Mouse (Mus musculus) cerebellum, postnatal 36 days (tissue): ENCODE measurements around the gene Plvap.

Source experiments
- DNase-seq, 2 experiments: peaks; one replicate each; pipeline ENCODE4 v3.0.0; 2021 to 2022; ENCODE audit warnings: mixed read lengths in 2 of 2

Plvap gene

DNA sequence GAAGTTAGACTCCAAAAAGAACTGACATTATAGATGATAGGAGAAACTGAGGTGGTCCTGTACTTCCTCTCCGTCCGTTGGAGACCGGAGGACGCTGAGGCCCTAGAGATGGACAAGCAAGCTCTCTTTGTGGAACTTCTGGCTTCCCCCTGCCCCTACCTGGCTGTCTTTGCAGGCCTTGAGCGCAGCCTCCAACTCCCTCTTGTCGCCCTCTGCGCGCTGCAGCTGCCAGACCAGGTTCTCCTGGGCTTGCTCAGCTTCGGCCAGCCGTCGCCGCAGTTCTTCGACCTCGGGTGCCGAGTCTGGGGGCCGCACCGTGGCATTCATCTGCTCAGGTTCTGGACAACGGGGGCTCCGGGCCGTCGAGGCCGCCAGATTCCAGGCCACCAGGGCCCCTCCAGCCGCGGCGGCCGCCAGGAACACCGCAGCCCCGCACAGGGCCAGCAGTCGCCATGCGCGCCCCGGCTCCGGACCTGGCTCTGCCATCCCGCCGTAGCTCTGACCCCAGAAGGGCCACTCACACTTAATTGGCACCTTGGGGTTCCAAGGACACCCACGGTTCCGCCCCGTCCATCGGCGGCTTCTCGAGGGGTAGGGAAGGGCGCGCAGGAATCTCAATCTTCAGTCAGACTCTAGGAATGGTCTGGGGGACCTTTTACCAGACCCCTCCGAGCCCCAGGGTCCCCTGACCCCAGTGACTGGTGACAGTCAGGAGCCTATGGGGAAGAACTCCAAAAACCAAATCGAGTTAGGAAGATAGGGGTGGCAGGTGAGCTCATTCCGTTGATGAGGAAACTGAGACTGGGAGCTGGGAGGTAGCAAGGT is 13.9 kb upstream of the Plvap start, which contains the start of gene Ccdc194:
Ccdc194 (minus strand) TSS at position 486 of the 825 bp plus-strand sequence.
- no peak for DNase-seq

DNA sequence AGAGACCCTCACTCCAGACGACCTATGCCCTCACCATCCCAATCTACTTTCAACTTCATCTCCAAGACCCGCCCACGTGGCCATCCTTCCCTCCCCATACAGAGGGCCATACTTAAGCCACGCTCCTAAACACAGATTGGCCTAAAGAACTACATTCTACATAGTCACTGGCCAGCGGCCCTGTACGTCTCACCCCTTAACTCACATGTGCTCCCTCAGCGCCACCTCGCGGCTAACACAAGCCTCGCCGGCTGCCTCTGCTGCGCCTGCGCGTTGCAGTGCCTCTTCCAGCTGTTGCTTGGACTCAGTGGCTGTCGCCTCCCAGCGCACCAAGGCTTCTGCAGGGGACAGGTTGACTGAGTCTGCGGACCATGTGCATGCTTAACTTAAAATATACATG is 10.1 kb upstream of the Plvap start:
- peak; percentile 92 to 93 for DNase-seq

DNA sequence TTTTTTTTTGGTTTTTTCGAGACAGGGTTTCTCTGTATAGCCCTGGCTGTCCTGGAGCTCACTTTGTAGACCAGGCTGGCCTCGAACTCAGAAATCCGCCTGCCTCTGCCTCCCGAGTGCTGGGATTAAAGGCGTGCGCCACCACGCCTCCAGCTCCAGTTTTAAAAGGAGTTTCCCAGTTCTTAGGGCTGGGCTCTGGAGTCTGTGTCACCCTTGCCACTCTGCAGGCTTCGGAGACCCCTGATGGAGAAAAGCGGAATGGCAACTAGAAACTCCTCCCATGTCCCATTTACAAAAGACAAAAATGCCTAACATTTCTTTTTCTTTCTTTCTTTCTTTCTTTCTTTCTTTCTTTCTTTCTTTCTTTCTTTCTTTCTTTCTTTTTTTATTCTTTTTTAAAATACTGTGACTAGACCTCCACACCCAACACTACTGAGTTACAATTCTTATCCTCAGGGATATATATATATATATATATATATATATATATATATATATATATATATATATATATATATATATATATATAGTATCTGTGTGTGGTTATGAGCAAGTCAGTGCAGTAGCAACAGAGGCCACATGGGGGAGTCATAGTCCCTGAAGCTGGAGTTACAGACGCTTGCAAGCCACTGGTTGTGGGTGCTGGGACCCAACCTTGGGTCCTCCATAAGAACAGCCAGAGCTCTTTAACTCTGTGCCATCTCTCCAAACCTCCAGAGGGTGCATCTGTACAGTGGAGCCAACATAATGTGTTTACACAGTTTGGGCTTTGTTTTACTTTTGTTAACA is 7.7 kb upstream of the Plvap start:
- peak; percentile 52 to 55 for DNase-seq

DNA sequence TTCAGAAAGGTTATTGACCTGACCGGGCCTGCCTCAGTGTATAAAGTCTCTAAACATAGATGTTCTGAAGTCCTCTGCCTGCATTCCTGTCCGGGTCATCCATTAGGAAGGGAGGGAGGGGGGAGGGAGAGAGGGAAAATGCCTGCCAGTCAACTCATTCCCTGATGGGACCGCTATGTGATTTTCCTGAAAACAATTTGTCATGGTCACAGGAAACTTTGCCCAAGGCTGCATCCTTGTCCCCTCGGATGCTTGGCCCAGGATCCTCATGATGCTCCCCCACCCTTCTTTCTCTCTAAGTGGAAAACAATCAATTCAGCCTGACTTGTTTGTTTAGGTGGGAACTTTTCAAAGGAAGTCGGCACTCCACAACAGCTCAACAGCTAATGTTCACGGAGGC is 5.2 kb upstream of the Plvap start:
- DNase-seq: no peak

DNA sequence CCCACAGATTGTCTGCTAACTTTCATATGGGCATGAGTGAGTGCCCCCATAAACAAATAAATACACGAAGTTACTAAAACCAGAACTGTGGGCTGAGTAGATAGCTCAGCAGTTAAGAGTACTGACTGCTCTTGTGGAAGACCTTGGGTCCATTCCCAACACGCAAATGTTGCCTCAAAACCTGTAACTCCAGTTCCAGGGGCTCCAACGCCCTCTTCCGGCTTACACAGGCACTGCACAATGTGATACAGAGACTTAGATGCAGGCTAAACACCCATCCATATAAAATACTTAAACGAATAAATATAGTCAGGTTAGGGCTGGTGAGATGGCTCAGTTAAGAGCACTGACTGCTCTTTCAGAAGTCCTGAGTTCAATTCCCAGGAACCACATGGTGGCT is 3.5 kb upstream of the Plvap start:
- DNase-seq: no peak

DNA sequence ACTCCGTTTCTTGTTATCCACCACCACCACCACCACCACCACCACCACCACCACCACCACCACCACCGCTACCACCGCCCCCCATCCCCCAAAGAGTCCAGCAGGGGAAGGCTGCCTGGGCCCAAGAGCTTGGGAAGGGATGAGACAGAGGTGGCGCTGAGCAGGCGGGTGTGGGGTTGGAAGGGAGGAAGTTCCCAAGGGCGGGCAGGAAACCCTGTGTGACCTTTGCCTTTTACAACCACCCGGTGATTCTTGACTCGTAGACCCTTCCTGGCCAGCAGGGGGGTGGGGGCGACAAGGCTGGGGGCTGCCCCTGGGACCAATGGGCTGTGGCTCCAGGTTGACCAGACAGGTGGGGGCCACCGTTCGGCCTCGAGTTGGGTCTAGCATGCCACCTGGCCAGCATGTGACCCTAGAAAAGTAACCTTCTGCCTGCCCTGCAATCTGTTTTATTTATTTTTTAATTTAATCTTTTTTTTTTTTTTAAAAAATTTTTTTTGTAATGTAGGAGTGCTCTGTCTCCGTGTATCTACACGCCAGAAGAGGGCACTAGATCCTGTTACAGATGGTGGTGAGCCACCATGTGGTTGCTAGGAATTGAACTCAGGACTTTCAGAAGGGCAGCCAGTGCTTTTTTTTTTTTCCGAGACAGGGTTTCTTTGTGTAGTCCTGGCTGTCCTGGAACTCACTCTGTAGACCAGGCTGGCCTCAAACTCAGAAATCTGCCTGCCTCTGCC is 1.6 kb upstream of the Plvap start:
- no peak for DNase-seq

DNA sequence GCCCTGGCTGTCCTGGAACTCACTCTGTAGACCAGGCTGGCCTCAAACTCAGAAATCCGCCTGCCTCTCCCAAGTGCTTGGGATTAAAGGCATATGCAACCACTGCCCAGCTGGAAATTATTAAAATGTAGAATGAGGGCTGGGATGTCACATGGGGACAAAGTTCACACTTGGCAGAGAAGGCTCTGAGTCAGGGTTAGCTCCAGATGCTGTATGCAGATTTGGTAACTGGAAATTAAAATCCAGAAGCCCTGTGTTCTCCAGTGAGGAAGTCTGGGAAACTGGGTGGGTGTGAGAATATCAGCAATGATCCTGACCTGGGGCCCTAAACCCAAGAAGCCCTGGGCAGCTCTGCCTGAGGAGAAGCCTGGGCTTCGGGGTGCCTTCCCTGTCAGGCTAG is 2.2 kb downstream of the Plvap start:
- no peak for DNase-seq

DNA sequence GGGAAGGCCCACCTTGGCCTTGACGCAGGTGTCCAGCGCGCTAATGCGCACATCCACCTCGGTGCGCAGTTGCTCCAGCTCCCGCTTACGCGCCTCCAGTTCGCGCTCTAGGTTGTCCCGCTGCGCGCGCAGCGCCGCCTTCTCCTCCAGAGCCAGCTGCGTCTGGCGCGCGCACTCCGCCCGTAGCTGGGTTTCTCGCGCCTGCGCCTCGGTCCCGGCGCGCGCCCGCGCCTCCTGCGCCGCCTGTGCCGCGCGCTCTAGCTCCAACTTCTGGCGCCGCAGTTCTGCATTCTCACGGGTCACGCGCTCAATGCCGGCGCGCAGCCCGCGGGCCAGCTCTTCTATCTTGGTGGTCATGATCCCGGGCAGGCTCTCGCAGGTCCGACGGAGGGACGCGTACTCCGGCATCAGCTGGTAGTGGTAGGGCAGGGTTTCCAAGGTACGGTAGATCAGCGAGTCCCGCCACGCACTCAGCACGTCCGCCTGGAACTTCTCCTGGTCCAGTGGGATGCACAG is 3.9 kb downstream of the Plvap start:
- peak; percentile 75 to 83 for DNase-seq

DNA sequence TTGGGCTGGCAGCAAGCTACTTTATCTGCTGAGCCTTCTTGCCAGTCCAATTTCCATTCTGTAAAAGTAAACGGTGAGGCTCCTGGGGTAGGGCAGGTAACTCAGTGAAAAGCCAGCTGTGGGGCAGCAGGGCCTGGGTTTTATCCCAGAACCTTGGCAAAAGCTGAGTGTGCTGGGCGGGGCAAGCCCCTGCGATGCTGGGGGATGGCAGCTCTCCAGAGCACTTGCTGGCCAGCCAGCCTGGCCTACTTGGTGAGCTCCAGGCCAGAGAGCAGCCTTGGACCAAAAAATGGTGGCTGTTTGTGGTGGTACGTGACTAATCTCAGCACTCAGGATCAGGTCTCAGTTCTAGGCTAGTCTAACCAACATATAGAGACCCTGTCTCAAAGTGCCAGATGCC is 5.6 kb downstream of the Plvap start:
- peak; percentile 59 to 73 for DNase-seq

DNA sequence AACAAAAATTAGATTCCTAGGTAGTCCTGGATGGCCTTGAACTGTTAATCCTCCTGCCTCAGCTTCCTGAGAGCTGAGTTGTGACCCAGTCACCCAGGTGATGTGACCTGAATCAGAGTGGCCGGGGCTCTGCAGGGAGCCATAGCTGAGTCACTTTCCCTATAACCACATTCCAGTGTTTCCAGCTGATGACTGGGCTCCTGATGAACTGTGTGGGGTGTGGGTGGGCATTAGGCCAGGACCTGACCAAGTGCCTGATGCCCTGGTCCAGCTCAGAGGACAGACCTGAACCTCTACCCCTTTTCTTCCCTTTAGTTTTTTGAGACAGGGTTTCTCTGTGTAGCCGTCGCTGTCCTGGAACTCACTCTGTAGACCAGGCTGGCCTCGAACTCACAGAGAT is 6.2 kb downstream of the Plvap start:
- no peak for DNase-seq

DNA sequence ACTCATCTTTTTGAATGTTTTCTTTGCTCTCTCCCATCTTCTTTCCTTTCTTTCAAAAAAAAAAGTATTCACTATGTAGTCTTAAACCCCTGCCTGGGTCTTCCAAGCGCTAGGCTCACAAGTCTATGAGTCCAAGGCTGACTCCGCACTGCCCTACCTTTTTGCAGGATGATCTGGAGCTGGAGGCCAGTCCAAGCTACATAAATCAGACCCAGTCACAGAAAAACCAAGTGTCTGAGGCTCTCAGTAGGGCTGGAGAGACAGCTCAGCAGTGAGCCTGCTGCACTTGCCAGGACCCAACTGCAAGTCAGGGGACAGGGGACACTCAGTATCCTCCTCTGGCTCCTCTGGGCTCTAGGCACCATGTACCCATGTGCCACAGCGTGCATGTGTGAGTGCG is 7.2 kb downstream of the Plvap start:
- no peak for DNase-seq

DNA sequence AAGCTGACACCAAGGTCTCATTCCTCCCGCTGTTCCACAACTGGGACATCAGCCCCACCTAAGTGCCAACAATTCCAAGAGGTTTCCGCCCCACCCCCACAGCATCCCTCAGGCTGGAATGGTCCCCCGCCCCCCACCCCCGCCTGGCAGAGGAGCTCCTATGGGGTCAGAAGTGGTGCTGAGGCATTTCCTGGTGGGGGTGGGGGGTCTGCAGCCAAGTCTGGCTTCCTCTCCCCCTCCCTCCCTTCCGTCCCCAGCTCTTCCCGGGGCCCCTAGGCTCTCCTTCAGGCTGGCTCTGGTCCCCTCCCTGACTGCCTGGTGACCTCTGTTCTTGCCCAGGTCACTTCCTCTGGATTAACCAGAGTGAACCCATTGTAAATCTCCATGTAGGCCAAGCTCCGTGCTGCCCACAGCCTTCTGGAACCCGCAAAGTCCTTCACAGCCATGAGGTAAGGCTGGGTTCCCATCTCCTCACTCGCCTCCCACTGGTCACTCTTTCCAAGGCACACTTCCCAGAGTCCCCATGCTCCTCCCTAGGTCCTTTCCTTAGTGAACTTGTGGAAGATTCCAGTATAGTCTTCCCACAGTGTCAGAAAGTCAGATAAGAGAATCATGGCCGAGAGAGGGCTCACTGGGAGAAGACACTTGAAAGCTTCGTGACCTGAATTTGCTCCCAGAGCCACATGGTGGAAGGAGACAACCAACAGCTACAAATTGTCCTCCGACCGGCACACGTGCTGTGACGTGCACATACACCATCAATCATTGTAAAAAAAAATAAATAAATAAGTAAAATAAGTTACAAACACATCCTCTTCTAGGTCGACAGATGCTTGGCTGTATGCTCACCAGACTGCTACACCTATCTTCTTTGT is 12.5 kb downstream of the Plvap start:
- no peak for DNase-seq

DNA sequence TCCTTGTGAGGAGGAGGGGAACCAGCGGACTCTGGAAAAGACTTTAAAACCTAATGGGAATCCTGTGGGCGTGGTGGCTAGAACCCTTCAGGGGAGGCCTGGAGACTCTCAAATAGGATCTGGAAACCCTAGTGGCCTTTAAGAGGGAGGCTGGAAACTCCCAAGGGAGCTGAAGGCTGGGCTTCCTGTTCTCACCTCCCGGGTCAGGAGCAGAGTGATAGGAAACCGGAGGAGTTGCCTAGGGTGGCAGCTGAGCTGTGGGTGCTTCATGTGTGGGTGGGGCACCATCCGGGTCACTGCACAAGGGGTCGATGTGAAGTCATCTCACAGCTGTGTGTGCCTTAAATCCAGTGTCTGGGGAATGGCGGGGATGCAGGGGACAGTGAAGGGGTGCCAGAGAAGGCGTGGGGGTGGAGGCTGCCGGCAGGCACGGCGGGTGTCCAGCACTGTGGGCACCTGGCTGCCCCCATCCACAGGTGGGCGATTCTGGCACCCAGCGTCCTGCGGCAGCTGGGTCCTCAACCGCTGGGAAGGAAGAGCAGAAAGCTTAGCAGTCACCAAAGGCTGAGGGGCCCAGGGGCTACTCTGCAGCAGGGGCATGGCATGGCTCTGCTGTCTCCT is 13.6 kb downstream of the Plvap start:
- peak in 1 of 2 experiments; percentile 9 for DNase-seq

DNA sequence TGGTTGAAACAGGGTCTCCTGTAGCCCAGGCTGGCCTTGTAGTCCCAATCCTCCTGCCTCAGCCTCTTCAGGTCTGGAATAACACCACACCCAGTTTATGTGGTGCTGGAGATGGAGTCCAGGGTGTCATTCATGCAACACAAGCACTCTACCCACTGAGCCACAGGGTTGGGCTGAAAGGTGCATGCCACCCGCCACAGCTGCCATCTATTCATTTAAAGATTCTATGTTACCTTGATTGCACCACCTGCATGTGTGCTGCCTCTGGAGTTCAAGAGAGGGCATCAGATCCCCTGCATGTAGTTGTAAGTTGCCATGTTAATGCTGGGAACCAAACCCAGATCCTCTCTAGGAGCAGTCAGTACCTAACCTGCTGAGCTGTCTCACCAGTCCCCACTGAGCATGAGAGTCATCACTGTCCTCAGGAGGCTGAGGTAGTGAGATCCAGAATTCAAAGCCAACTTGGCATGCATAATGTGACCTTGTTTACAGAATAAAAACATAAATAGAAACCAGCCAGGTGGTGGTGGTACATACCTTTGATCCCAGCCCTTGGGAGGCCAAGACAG is 14.4 kb downstream of the Plvap start:
- peak in 1 of 2 experiments; percentile 46 for DNase-seq

DNA sequence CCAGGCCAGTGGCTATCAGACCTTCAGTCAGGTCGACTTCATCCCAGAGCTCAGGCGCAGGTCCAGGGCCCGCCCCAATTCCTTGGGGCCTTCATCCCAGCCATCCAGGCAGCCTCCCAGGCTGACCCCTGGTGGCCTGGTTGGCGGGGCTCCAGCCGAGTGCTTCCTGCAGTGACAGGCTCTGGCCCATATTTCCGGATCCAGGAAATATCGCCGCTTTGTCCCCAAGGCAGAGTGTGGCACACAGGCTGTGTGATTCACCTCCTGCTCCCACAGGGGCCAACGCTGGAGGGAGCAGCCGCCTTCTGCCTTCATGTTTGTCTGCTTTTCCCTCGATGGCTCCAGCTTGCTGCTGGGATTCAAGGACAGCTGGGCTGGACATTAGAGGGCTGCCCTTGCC is 15.1 kb downstream of the Plvap start:
- peak; percentile 74 to 80 for DNase-seq

DNA sequence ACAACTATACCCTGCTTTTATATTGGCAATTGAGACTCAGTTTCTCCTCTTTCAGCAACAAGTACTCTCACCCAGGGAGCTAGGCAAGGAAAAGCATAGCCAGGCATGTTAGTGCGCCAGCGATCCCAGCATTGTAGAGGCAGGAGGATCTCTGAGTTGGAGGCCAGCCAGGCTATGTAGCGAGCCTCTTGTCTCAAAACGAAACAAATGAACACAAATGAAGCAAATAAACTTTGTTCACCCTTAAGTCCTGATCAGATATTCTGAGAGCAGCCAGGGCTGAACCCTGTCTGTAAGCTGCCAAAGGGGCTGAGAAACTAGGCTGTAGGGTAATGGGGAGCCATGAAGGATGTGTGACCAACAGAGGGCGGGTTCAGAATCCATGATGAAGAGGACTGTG is 15.7 kb downstream of the Plvap start:
- peak in 1 of 2 experiments; percentile 18 for DNase-seq

DNA sequence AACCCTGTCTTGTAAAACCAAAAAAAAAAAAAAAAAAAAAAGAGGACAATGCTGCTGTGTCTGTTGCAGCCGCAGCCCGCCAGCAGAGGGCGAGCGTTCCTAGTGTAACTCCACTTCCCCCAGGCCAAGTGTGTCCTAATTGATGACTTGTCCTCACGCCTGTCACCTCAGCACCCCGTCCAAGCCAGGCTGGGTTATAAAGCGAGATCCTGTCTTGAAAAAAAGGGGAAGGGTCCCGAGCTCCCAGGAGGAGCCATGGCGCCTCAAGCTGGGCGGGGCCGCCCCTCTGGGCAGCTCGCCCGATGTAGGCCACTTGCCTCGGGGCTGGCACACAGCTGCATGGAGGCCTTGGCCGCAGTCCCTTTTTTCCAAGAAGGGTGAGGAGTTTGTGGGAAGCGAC is 16.5 kb downstream of the Plvap start:
- DNase-seq: peak; percentile 85 to 88

DNA sequence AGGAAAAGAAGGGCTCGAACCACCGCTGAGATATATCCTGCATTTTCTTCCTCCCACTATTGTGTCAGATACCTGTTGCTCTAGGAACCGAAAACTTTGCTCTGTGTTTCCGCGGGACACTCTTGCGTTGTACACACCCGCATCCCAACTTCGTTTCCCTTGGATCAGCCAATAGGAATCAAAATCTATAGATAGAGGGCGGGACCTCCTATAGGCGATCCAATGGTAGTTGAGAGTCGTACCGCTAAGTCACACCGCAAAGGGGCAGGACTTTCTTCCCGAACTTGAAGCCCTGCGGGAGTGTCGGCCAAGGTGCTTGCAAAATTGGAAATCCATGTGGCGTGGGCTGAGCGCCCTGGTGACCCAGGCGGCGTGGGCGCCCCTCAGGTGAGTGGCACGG is 23.1 kb downstream of the Plvap start:
- peak; percentile 81 to 87 for DNase-seq

DNA sequence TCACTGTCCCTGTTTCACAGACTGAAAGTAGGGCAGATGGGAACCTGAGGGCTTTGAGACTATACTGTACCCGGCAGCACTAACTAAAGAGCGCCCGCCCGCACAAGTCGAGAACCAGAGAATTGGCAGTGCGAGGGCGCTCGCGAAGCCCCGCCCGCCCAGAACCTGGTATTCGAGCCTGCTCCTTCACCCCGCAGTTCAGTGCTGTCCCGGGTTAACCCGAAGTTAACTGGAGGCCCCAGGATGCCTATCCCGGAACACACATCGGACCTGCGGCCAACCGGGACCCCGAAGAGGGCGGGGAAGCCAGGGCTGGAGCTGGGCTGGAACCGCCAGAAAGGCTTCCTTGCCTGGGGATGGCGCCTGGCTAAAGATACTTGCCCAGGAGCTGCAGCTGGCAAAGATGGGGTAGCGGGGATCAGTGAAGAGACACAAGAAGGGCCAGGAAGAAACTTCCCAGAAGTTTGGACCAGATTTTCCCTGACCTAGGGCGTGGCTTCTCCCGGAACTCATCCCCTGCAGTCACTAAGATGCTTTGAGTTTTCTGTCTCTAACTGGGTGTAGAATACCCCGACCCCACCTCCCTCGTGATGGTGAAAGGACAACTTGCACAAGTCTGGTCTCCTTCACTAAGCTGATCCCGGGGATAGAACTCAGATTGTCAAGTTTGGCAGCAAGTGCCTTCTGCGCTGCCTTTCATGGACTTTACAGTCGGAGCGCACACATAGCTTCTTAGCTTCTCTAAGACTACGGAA is 23.7 kb downstream of the Plvap start, which contains the start of gene Gtpbp3:
Gtpbp3 (plus strand) TSS at position 413 of the 755 bp plus-strand sequence.
- DNase-seq: peak; percentile 78 to 80

DNA sequence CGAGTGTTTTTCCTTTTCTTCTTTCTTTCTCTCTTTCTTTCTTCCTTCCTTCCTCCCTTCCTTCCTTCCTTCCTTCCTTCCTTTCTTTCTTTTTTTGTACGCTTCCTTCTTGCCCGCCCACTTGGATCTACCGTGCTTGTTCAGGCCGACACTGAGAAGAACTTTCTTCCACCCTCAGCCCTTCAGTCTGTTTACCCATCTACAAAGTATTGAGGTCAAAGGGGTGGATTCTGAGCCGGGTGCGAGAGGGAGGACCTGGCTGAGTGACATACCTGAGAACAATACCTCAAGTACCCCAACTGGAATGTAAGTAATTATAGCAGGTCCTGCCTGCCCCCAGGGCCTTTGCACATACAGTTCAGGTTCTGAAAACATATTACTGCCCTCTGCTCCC is 25.4 kb downstream of the Plvap start:
- DNase-seq: no peak
